Mouse (Mus musculus): ENCODE results near the gene Syf2. TPM values are rescaled to one million over a fixed set of nuclear protein-coding genes. Genes with fewer than 3 reads are reported as not detected.

Gene Syf2
- polyA plus RNA-seq, 1 experiment, result 63.1 TPM

DNA sequence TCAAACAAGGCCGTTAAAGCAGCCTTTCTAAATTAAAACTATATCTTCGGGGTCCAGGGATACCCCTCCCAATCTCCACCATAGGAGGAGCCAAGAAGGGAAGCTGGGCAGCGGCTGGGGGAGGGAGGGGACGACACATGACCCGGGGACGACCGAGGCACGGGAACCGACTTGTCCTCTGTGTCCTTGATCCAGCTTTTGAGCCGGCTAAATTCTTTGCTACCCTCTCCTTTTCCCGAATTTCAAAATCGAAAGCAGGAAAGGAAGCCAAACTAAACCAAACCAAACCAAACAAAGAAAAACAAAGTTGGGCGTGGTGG is 7.8 kb upstream of the Syf2 start:
- Histone ChIP-seq H3K4me1 (peaks cover 70% of the 10 kb centered on the region), H3K36me3 (replicated peaks; ENCODE audit: low read length) (peaks cover 42% of the 10 kb centered on the region), H3K27me3 (replicated peaks) (no peaks in the 10 kb centered on the region), H3K4me3 (replicated peaks) (peak overlapping the region; percentile 98), H3K9me3 (no peaks in the 10 kb centered on the region)
- TF ChIP-seq FLI1 (IDR thresholded peaks at IDR 0.05; ENCODE audit: low read length) (no peak), GATA1 (IDR thresholded peaks at IDR 0.05; ENCODE audit: borderline replicate concordance, low read length) (no peak)

DNA sequence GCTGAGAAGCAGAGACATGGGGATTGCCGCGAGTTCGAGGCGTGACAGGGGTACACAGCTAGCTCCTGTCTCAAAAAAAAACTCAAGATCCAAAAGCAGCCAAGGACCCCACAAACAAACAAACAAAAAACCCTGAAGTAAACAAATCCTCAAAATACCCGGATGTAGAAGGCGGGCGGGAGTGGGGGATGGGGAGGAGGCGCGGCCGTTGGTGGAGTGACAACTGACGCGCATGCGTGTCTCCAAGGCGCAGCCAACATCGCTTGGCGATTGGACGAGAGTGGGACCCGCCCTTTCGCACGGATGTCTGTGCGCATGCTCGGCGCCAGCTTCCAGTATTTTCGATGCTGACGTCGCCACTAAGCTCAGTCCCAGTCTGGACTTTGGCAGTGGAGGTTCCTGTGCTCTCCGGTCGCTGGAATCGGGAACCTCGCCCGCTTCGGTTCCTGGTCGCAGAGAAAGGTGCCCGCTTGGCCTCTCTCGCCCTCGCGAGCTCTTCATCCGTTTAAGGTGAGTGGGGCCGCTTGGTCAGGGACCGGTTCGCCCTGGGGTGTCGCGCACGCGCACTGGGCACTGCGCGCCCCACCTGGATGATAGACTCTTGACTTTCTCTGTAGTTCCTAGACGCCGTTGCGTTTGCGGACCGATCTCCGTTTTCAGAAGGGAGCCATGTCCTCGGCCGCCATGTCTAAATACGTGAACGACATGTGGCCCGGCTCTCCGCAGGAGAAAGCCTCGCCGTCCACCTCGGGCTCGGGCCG is 7.3 kb upstream of the Syf2 start, which contains the start of gene Rsrp1:
Gene Rsrp1, plus strand, starts transcription at position 335 of the 761 bp plus-strand sequence.
- TF ChIP-seq GATA1 (IDR thresholded peaks at IDR 0.05; ENCODE audit: borderline replicate concordance, low read length) (no peak), FLI1 (IDR thresholded peaks at IDR 0.05; ENCODE audit: low read length) (no peak)
- Histone ChIP-seq H3K9me3 (no peaks in the 10 kb centered on the region), H3K4me3 (replicated peaks) (peak within 1 kb of the TSS; percentile 98), H3K4me1 (peaks cover 70% of the 10 kb centered on the region), H3K27me3 (replicated peaks) (no peaks in the 10 kb centered on the region), H3K36me3 (replicated peaks; ENCODE audit: low read length) (peaks cover 48% of the 10 kb centered on the region)

DNA sequence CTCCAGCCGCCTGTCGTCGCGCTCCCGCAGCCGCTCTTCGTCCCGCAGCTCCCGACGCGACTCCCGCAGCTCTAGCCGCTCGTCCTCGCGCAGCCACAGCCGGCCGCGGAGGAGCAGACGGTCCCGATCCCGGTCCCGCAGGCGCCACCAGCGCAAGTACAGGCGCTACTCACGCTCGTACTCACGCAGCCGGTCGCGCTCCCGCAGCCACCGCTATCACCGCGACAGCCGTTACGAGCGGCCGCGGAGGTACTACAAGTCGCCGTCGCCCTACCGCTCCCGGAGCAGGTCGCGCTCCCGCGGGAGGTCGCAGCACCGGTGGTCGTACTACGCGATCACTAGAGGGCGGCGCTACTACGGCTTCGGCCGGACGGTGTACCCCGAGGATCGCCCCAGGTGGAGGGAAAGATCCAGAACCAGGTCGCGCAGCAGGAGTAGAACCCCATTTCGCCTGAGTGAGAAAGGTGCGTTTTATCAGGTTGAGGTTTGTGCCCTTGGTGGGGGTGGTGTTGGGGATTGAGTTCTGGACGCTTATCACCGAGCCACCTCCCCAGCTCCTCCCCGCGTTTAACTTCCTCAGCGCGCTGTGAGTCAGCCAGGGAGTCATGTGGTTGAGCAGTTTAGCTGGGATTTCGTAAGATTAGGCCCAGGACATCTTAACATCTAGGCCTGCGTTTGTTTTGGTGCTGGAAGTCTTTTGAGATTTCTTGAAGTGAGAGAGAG is 6.5 kb upstream of the Syf2 start:
- peaks cover 68% of the 10 kb centered on the region for H3K4me1 ChIP-seq

DNA sequence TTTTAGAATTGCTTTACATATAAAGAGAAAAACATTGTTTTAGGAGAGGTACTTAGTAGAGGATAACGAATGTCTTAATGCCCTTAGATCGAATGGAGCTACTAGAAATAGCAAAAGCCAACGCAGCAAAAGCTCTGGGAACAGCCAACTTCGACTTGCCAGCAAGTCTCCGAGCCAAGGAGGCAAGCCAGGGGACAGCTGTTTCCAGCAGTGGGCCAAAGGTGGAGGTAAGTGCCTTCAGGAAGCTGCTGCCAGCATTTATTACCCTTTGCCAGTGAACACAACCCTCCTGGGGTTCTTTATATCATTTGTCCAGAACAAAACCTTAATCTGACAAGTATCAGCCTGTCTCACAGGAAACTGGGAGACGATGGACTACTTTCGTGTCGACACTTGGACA is 5.5 kb upstream of the Syf2 start:
- Histone ChIP-seq H3K27me3 (replicated peaks) (no peaks in the 10 kb centered on the region), H3K36me3 (replicated peaks; ENCODE audit: low read length) (peaks cover 57% of the 10 kb centered on the region), H3K4me1 (peaks cover 68% of the 10 kb centered on the region), H3K4me3 (replicated peaks) (peak overlapping the region; percentile 98), H3K9me3 (no peaks in the 10 kb centered on the region)
- TF ChIP-seq FLI1 (IDR thresholded peaks at IDR 0.05; ENCODE audit: low read length), result no peak
- TF ChIP-seq GATA1 (IDR thresholded peaks at IDR 0.05; ENCODE audit: borderline replicate concordance, low read length), result no peak

More for the DNA sequence above, 6.5 kb upstream of the Syf2 start:
- H3K27me3 ChIP-seq (replicated peaks), result no peaks in the 10 kb centered on the region
- peak overlapping the region; percentile 98 for H3K4me3 ChIP-seq (replicated peaks)
- H3K36me3 ChIP-seq (replicated peaks; ENCODE audit: low read length), result peaks cover 53% of the 10 kb centered on the region
- TF ChIP-seq FLI1 (IDR thresholded peaks at IDR 0.05; ENCODE audit: low read length), result no peak
- peak; percentile 18; the same call in 1 of the 3 replicates for TF ChIP-seq GATA1 (IDR thresholded peaks at IDR 0.05; ENCODE audit: borderline replicate concordance, low read length)
- no peaks in the 10 kb centered on the region for H3K9me3 ChIP-seq

DNA sequence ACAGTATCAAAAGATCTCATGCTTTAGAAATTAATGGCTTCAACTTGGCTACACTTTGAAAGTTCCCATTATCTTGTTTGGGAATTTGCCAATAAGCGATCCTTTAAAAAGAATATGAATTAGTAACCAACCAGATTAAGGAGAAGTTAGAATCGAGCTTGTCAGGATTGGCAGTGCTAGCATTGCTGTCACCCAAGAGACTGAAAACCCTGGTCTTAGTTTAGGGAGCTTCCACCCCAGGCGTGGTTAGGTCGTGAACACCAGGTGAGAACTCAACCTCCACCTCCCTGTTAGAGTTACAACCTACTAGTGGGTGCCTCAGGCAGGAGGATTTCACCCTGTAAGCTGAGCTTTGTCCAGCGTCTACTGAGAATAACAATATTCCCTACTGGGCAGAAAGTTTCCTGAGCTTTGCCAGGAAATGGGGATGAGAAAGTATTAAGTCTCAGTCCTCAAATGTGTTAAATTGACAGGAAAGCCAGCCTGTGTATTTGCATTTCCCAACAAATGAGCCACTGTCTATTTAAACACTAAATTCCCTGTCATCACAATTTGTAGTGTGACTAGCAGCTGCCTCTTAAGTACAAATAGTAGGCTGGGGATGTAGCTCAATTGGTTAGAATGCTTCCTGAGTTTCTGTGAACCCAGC is 2.8 kb upstream of the Syf2 start:
- peaks cover 65% of the 10 kb centered on the region for H3K36me3 ChIP-seq (replicated peaks; ENCODE audit: low read length)
- no peak overlapping the region for H3K4me3 ChIP-seq (replicated peaks)
- no peaks in the 10 kb centered on the region for H3K9me3 ChIP-seq
- no peaks in the 10 kb centered on the region for H3K27me3 ChIP-seq (replicated peaks)
- peaks cover 55% of the 10 kb centered on the region for H3K4me1 ChIP-seq
- TF ChIP-seq FLI1 (IDR thresholded peaks at IDR 0.05; ENCODE audit: low read length) (no peak), GATA1 (IDR thresholded peaks at IDR 0.05; ENCODE audit: borderline replicate concordance, low read length) (no peak)

DNA sequence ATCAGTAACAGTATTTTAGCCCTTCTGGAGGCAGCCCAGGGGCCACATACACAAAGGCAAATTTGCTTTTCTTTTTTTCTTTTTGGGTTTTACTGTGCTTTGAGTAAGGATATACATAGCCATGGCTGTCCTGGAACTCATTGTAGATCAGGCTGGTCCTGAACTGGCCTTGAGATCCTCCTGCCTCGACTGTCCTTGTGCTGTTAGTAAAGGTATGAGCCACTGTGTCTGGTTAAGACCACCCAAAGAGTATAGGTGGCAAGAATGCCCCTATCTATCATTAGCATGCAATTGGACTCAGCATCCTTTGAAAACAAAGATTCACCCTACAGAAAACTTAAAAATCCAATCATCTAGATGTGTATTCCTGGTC is 2.2 kb upstream of the Syf2 start:
- H3K36me3 ChIP-seq (replicated peaks; ENCODE audit: low read length), result peaks cover 70% of the 10 kb centered on the region
- H3K27me3 ChIP-seq (replicated peaks), result no peaks in the 10 kb centered on the region
- no peaks in the 10 kb centered on the region for H3K9me3 ChIP-seq
- TF ChIP-seq GATA1 (IDR thresholded peaks at IDR 0.05; ENCODE audit: borderline replicate concordance, low read length) (no peak), FLI1 (IDR thresholded peaks at IDR 0.05; ENCODE audit: low read length) (no peak)
- peaks cover 58% of the 10 kb centered on the region for H3K4me1 ChIP-seq
- H3K4me3 ChIP-seq (replicated peaks), result no peak overlapping the region

DNA sequence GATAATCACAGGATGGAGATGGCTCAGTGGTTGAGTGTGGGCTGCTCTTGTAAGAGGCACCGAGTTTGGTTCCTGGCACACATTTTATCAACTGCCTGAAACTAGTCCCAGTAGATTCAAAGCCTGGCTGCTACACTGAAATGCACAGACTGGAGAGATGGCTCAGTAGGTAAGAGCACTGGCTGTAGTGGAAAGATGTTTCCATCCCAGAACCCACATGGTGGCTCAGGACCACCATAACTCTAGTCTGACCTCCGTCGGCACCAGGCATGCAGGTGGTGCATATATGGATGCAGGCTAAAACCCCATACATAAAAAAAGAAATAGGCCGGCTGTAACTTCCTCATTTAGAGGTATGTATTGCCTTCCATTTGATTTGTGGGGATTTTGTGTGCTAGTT is 1.2 kb upstream of the Syf2 start:
- peak overlapping the region; percentile 53 for H3K4me3 ChIP-seq (replicated peaks)
- no peaks in the 10 kb centered on the region for H3K9me3 ChIP-seq
- H3K4me1 ChIP-seq, result peaks cover 60% of the 10 kb centered on the region
- H3K36me3 ChIP-seq (replicated peaks; ENCODE audit: low read length), result peaks cover 72% of the 10 kb centered on the region
- H3K27me3 ChIP-seq (replicated peaks), result no peaks in the 10 kb centered on the region
- no peak for TF ChIP-seq GATA1 (IDR thresholded peaks at IDR 0.05; ENCODE audit: borderline replicate concordance, low read length)
- no peak for TF ChIP-seq FLI1 (IDR thresholded peaks at IDR 0.05; ENCODE audit: low read length)

DNA sequence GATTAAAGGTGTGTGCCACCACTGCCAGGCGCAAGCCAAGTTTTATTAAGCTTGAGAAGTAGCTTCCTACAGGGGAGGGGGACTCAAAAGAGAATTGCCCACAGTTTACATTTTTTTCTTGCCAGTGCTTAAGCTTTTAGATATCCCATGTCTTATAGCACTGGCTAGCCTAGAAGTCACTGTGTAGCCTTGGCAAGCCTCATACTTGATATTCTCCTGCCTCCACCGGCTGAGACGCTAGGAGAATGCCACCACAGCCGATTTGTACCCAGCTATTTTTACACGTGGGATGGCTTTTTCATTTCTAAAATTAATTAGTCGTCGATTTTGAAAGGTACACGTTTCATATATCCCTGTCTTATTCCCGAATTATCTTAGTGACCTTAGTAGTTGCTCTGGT is 508 bp upstream of the Syf2 start:
- H3K4me1 ChIP-seq, result peaks cover 58% of the 10 kb centered on the region
- H3K9me3 ChIP-seq, result no peaks in the 10 kb centered on the region
- peak overlapping the region; percentile 100 for H3K4me3 ChIP-seq (replicated peaks)
- TF ChIP-seq FLI1 (IDR thresholded peaks at IDR 0.05; ENCODE audit: low read length) (no peak), GATA1 (IDR thresholded peaks at IDR 0.05; ENCODE audit: borderline replicate concordance, low read length) (no peak)
- peaks cover 72% of the 10 kb centered on the region for H3K36me3 ChIP-seq (replicated peaks; ENCODE audit: low read length)
- no peaks in the 10 kb centered on the region for H3K27me3 ChIP-seq (replicated peaks)

DNA sequence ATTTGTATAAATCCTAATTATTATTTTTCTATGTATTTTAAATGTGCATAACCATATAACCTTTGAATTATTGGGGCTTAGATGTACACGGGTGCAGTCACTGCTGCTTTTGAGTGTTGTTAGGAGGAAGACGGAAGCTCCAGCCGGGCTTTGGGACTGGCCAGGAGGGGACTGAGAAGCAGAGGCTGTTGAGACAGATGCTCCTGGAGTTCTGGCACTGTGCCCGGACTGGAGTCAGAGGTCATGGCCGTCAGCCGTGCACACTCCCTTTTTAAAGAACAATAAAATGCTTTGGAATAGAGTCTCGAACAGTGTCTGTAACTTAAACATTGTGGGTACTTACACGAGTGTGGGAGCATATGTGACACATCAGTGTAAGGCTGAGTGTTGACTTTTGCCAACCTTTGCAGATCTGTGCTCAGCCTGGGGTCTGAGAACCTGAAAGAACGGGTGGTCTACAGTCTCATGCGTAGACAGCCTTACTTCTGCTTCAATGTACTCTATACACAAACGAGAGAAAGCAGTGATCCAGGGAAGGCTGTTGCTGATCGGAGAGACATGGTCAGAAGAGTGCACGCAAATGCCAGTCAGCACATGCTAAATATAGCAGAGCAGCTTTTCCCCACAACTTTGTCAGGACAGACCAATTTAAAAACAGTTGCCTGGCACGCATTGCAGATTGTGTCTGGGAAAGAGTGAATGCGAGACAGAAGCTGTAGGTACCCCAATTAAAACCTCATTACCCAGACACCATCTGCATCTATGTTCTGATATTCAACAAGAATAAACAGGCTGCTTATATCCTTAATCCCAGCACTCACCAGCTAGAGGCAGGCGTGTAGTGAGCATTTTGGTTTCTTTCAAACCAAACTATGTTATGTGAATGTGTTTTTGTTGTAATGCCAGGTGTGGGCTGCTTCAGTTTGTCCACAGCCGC is 6.8 kb downstream of the Syf2 start:
- Histone ChIP-seq H3K4me3 (replicated peaks) (no peak overlapping the region), H3K4me1 (peaks cover 40% of the 10 kb centered on the region), H3K36me3 (replicated peaks; ENCODE audit: low read length) (peaks cover 56% of the 10 kb centered on the region), H3K9me3 (no peaks in the 10 kb centered on the region), H3K27me3 (replicated peaks) (peaks cover 8% of the 10 kb centered on the region)
- TF ChIP-seq FLI1 (IDR thresholded peaks at IDR 0.05; ENCODE audit: low read length) (no peak), GATA1 (IDR thresholded peaks at IDR 0.05; ENCODE audit: borderline replicate concordance, low read length) (no peak)
